Mouse (Mus musculus): ENCODE results near the gene Aknad1. TPM values are rescaled to one million over a fixed set of nuclear protein-coding genes. Genes with fewer than 3 reads are reported as not detected.
A peak's percentile ranks its signal among the peaks of the same experiment; 100 is the strongest.

The Aknad1 gene
- polyA plus RNA-seq, 1 experiment from 2014 or later, result 1.8 TPM

GRCm38 (mm10) chr3:108791054-108791706, 51.7 kb downstream of the Aknad1 start:
- no peaks in the 10 kb centered on the region for H3K9me3 ChIP-seq
- H3K4me2 ChIP-seq (replicated peaks), result no peak overlapping the region
- no peak overlapping the region for H3K4me3 ChIP-seq
- no peak overlapping the region for H3K9ac ChIP-seq
- peaks cover 13% of the 10 kb centered on the region for H3K36me3 ChIP-seq
- WGBS, result 23% methylated on average over 7 of the region's 7 CpGs
- no peaks in the 10 kb centered on the region for H3K27me3 ChIP-seq
- peak; percentile 57 for ATAC-seq (ENCODE audit: low FRiP score, low read depth)
- peaks cover 55% of the 10 kb centered on the region for H3K4me1 ChIP-seq
- peak overlapping the region; percentile 74 for H3K27ac ChIP-seq

- ATAC-seq (ENCODE audit: low FRiP score, low read depth), result no peak
- Histone ChIP-seq H3K27me3 (no peaks in the 10 kb centered on the region), H3K27ac (peak overlapping the region; percentile 16), H3K4me1 (peaks cover 51% of the 10 kb centered on the region), H3K9me3 (no peaks in the 10 kb centered on the region), H3K9ac (no peak overlapping the region), H3K36me3 (peaks cover 24% of the 10 kb centered on the region), H3K4me2 (replicated peaks) (no peak overlapping the region), H3K4me3 (no peak overlapping the region)
Measured at GRCm38 (mm10) chr3:108792420-108792819, 53.0 kb downstream of the Aknad1 start.

DNA sequence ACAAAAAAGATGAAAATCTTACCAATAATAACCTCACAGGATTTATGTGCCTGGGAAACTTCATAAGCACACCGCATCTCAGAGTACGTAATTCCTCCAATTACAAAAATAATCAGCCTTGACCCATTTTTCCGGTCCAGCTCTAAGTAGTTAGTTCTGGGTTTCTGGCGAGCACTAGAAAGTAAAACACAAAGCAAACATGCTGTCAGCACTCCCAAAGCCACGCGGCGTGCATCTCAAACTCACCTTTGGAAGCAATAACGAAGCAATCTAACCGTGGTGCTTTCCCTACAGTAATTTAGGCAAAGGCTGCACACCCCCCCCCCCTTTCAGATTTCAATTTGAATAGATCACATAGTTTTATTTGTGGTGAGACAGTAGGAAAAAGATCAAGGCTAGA, 55.3 kb downstream of the Aknad1 start:
- no peaks in the 10 kb centered on the region for H3K9me3 ChIP-seq
- peaks cover 43% of the 10 kb centered on the region for H3K36me3 ChIP-seq
- no peak overlapping the region for H3K4me3 ChIP-seq
- no peak overlapping the region for H3K27ac ChIP-seq
- WGBS, result 67% methylated on average over 9 of the region's 9 CpGs
- peaks cover 28% of the 10 kb centered on the region for H3K4me1 ChIP-seq
- no peaks in the 10 kb centered on the region for H3K27me3 ChIP-seq
- no peak overlapping the region for H3K9ac ChIP-seq
- no peak for ATAC-seq (ENCODE audit: low FRiP score, low read depth)
- no peak overlapping the region for H3K4me2 ChIP-seq (replicated peaks)

- Histone ChIP-seq H3K4me3 (no peak overlapping the region), H3K9ac (no peak overlapping the region), H3K27ac (no peak overlapping the region), H3K36me3 (peaks cover 52% of the 10 kb centered on the region), H3K27me3 (no peaks in the 10 kb centered on the region), H3K4me2 (replicated peaks) (no peak overlapping the region), H3K9me3 (no peaks in the 10 kb centered on the region), H3K4me1 (peaks cover 23% of the 10 kb centered on the region)
- WGBS, result 84% methylated on average over 7 of the region's 7 CpGs
- no peak for ATAC-seq (ENCODE audit: low FRiP score, low read depth)
Measured at GRCm38 (mm10) chr3:108795554-108796299, 56.3 kb downstream of the Aknad1 start.

- no peak for ATAC-seq (ENCODE audit: low FRiP score, low read depth)
- H3K27ac ChIP-seq, result no peak overlapping the region
- no peaks in the 10 kb centered on the region for H3K27me3 ChIP-seq
- H3K9me3 ChIP-seq, result no peaks in the 10 kb centered on the region
- peaks cover 16% of the 10 kb centered on the region for H3K4me1 ChIP-seq
- WGBS, result 83% methylated on average over 4 of the region's 4 CpGs
- H3K36me3 ChIP-seq, result peaks cover 59% of the 10 kb centered on the region
- H3K4me2 ChIP-seq (replicated peaks), result no peak overlapping the region
- no peak overlapping the region for H3K4me3 ChIP-seq
- H3K9ac ChIP-seq, result no peak overlapping the region
Measured at GRCm38 (mm10) chr3:108796386-108796785, 56.9 kb downstream of the Aknad1 start.

- WGBS, result 75% methylated on average over 6 of the region's 6 CpGs
Measured at GRCm38 (mm10) chr3:108797723-108798122, 58.3 kb downstream of the Aknad1 start.

GRCm38 (mm10) chr3:108798375-108798774, 58.9 kb downstream of the Aknad1 start:
- H3K36me3 ChIP-seq, result peaks cover 71% of the 10 kb centered on the region
- H3K9ac ChIP-seq, result no peak overlapping the region
- WGBS, result 87% methylated on average over 2 of the region's 2 CpGs
- no peak overlapping the region for H3K4me3 ChIP-seq
- H3K4me2 ChIP-seq (replicated peaks), result no peak overlapping the region
- H3K9me3 ChIP-seq, result no peaks in the 10 kb centered on the region
- 0 out of 2 replicates have a peak, but pooled peaks cover 2% of the 10 kb centered on the region for H3K4me1 ChIP-seq
- no peak overlapping the region for H3K27ac ChIP-seq
- H3K27me3 ChIP-seq, result no peaks in the 10 kb centered on the region
- ATAC-seq (ENCODE audit: low FRiP score, low read depth), result no peak

More at GRCm38 (mm10) chr3:108797723-108798122, 58.3 kb downstream of the Aknad1 start:
- Histone ChIP-seq H3K9me3 (no peaks in the 10 kb centered on the region), H3K4me3 (no peak overlapping the region), H3K36me3 (peaks cover 65% of the 10 kb centered on the region), H3K4me2 (replicated peaks) (no peak overlapping the region), H3K9ac (no peak overlapping the region), H3K4me1 (peaks cover 3% of the 10 kb centered on the region), H3K27me3 (no peaks in the 10 kb centered on the region), H3K27ac (no peak overlapping the region)
- no peak for ATAC-seq (ENCODE audit: low FRiP score, low read depth)

DNA sequence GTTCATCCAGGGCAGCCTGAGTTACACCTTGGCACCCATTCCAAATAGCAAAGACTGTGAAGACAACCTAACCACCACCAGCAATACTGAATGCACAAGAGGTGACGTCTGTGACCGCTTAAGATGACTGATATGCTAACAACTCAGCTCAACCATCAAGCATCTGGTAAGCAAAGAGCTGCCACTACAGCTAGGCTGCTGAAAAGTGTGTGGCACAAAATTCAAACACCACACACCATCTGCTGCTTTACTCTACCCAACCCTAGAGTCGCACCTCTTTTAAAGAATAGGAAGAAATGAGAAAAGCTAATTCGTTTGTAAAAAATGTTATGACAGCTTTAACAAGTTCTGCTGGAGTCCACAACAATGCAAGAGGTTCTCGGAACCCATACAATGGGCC, 66.2 kb downstream of the Aknad1 start:
- peaks cover 70% of the 10 kb centered on the region for H3K36me3 ChIP-seq
- no peak for ATAC-seq (ENCODE audit: low FRiP score, low read depth)

DNA sequence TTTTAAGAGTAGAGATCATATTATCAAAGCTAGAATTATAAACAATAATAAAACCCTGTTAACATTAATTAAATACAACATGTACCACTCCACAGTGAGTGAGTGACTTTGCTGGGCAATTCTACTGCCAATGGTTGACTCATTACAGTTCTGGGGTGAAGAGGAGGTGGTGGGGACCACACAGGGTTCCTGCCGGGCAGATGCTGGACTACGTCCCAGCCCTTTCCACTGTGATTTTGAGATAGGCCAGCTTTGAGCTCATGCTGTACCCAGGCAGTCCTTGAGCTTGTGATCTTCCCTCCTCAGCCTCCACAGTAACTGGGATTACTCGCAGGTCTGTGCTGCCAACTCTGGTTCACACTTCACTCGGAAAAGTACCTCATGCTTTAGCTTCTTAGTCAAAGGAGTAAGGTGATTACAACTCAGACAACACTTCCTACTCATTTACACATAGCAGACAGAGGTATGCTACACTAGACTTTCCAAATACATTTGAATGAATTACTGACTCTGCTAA, 71.3 kb downstream of the Aknad1 start:
- H3K4me2 ChIP-seq (replicated peaks), result no peak overlapping the region
- ATAC-seq (ENCODE audit: low FRiP score, low read depth), result no peak
- H3K9me3 ChIP-seq, result no peaks in the 10 kb centered on the region
- H3K27ac ChIP-seq, result no peak overlapping the region
- 78% methylated on average over 4 of the region's 4 CpGs for WGBS
- no peak overlapping the region for H3K4me3 ChIP-seq
- no peaks in the 10 kb centered on the region for H3K27me3 ChIP-seq
- H3K36me3 ChIP-seq, result peaks cover 49% of the 10 kb centered on the region
- H3K4me1 ChIP-seq, result no peaks in the 10 kb centered on the region
- H3K9ac ChIP-seq, result no peak overlapping the region

More for the DNA sequence above, 66.2 kb downstream of the Aknad1 start:
- Histone ChIP-seq H3K27ac (no peak overlapping the region), H3K9ac (no peak overlapping the region), H3K4me1 (no peaks in the 10 kb centered on the region), H3K4me3 (no peak overlapping the region), H3K27me3 (no peaks in the 10 kb centered on the region), H3K4me2 (replicated peaks) (no peak overlapping the region), H3K9me3 (no peaks in the 10 kb centered on the region)
- 81% methylated on average over 5 of the region's 5 CpGs for WGBS

DNA sequence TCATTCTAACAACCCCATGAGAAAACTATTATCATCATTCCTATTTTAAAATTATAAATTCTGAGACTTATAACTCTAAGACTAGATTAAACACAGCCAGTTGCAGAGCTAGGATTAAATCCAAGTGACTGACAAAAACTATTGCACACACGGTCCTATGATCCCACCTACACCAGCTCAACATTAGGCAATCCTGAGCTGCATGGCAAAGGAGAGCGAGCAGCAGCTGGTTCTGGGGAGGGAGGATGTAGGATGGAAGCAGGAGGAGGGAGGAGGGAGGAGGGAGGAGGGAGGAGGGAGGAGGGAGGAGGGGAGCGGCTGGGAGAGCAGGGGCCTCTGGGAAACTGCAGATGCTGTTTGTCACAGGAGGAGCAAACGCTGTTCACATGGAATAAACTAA, 76.2 kb downstream of the Aknad1 start:
- Histone ChIP-seq H3K27me3 (no peaks in the 10 kb centered on the region), H3K4me1 (no peaks in the 10 kb centered on the region), H3K27ac (no peak overlapping the region), H3K9me3 (no peaks in the 10 kb centered on the region), H3K4me2 (replicated peaks) (no peak overlapping the region), H3K36me3 (peaks cover 55% of the 10 kb centered on the region), H3K4me3 (no peak overlapping the region), H3K9ac (no peak overlapping the region)
- no peak for ATAC-seq (ENCODE audit: low FRiP score, low read depth)
- 79% methylated on average over 3 of the region's 4 CpGs for WGBS

DNA sequence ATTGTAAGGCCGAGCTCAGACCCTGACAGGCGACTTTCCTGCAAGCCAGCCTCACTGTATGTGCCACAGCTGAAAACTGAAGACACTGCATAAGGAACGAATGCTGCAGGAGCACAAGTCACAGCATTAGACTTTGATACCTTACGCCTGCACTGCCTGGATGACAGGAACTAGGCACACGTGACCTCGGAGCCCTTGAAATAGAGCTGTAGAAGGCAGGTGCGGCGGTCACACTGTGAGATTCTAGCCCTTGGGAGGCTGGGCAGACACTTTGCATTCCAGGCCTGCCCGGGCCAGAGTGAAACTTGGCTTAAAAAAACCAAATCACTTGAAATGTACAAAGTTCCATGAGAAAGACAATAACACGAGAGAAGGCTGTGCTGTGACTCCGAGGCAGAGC, 91.0 kb downstream of the Aknad1 start:
- no peak overlapping the region for H3K4me3 ChIP-seq
- ATAC-seq (ENCODE audit: low FRiP score, low read depth), result no peak
- H3K4me2 ChIP-seq (replicated peaks), result no peak overlapping the region
- H3K36me3 ChIP-seq, result peaks cover 30% of the 10 kb centered on the region
- 75% methylated on average over 11 of the region's 11 CpGs for WGBS
- H3K9ac ChIP-seq, result no peak overlapping the region
- H3K27me3 ChIP-seq, result no peaks in the 10 kb centered on the region
- H3K27ac ChIP-seq, result no peak overlapping the region
- H3K4me1 ChIP-seq, result no peaks in the 10 kb centered on the region
- H3K9me3 ChIP-seq, result no peaks in the 10 kb centered on the region

GRCm38 (mm10) chr3:108831750-108832149, 92.3 kb downstream of the Aknad1 start:
- ATAC-seq (ENCODE audit: low FRiP score, low read depth), result no peak
- Histone ChIP-seq H3K9ac (no peak overlapping the region), H3K4me2 (replicated peaks) (no peak overlapping the region), H3K4me3 (no peak overlapping the region), H3K9me3 (no peaks in the 10 kb centered on the region), H3K36me3 (peaks cover 21% of the 10 kb centered on the region), H3K27ac (no peak overlapping the region), H3K27me3 (no peaks in the 10 kb centered on the region), H3K4me1 (no peaks in the 10 kb centered on the region)
- WGBS, result 93% methylated on average over 6 of the region's 6 CpGs
